Mouse (Mus musculus) heart, embryonic 15.5 days (tissue): Measurements from ENCODE around the gene Zfp454. TPM values are rescaled to one million over a fixed set of nuclear protein-coding genes. Genes with fewer than 3 reads are reported as not detected.

Source experiments
- ATAC-seq: fragments of 200-750 bp; cut with Nextera tagmentation; replicated peaks from 2 replicates; pipeline ENCODE4 v1.8.0; 2017; ENCODE audit warnings: low read depth, moderate TSS enrichment; ENCODE audit not compliant: insufficient number of reproducible peaks, insufficient read depth, low FRiP score
- H3K27ac ChIP-seq: fragments of 300-500 bp; sonication (generic); 2 replicates; pipeline ENCODE4 v1.5.1; 2015; ENCODE audit warnings: mild to moderate bottlenecking, inconsistent platforms
- H3K27me3 ChIP-seq: fragments of 300-500 bp; sonication (generic); 2 replicates; pipeline ENCODE4 v1.6.1; 2015; ENCODE audit warnings: inconsistent platforms
- H3K36me3 ChIP-seq: fragments of 300-500 bp; sonication (generic); 2 replicates; pipeline ENCODE4 v1.6.1; 2015; ENCODE audit warnings: mild to moderate bottlenecking, inconsistent platforms
- H3K4me1 ChIP-seq: fragments of 300-500 bp; sonication (generic); replicated peaks from 2 replicates; pipeline ENCODE4 v1.6.1; 2015; ENCODE audit warnings: inconsistent platforms
- H3K4me2 ChIP-seq: fragments of 300-500 bp; sonication (generic); 2 replicates; pipeline ENCODE4 v1.6.1; 2015; ENCODE audit warnings: inconsistent platforms, mild to moderate bottlenecking, moderate library complexity
- H3K4me3 ChIP-seq: fragments of 300-500 bp; sonication (generic); 2 replicates; pipeline ENCODE4 v1.5.1; 2015; ENCODE audit warnings: mild to moderate bottlenecking, inconsistent platforms
- H3K9ac ChIP-seq: fragments of 300-500 bp; sonication (generic); 2 replicates; pipeline ENCODE4 v1.6.1; 2015; ENCODE audit warnings: mild to moderate bottlenecking, inconsistent platforms
- H3K9me3 ChIP-seq: fragments of 300-500 bp; sonication (generic); replicated peaks from 2 replicates; pipeline ENCODE4 v1.6.1; 2016; ENCODE audit warnings: inconsistent platforms
- WGBS: fragments of 180-500 bp; shearing (Covaris S2); methylation state at CpG from one replicate; pipeline ENCODE4 v1.1.7; 2015; ENCODE audit warnings: mixed read lengths; 5-methylcytosine and 5-hydroxymethylcytosine counted together
- polyA plus RNA-seq: library from polyadenylated mRNA; unstranded; fragments of >200 nt; fragmentation: Nextera tagmentation; extraction: Ambion mirVana; gene quantifications from 2 replicates; pipeline ENCODE4 v1.2.1, GENCODE M21; 2015

Gene Zfp454
- polyA plus RNA-seq, 1 experiment from 2014 or later, result 2.4 TPM

DNA sequence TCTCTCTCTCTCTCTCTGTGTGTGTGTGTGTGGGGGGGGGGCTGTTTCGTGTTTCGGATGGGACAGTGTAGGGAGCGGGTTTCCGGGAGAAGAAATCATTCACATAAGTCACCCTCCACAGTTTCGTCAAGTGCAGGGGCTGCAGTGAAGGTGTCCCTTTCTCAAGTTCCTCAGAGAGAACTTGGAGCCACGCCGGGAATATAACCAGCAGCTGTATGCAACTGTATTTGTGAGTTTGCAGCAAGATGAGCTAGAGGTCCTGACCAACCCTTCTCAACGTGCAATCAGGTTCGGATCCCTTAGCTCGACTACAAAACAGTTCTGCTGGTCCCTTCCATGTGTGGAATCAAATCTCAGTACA is 538 bp downstream of the Zfp454 start:
- Histone ChIP-seq H3K4me3 (peak overlapping the region; percentile 54), H3K36me3 (no peaks in the 10 kb centered on the region), H3K9ac (peak overlapping the region; percentile 51), H3K27me3 (no peaks in the 10 kb centered on the region), H3K4me2 (peak overlapping the region; percentile 77), H3K9me3 (no peaks in the 10 kb centered on the region), H3K27ac (peak overlapping the region; percentile 57), H3K4me1 (peaks cover 10% of the 10 kb centered on the region; the same call in 1 of the 2 replicates)
- WGBS, result 22% methylated on average over 10 of the region's 10 CpGs
- 0 out of 2 replicates have a peak, but pooled peaks have one; percentile 16 for ATAC-seq

GRCm38 (mm10) chr11:50886231-50886932 is 1.1 kb downstream of the Zfp454 start:
- H3K9me3 ChIP-seq, result no peaks in the 10 kb centered on the region
- peak overlapping the region; percentile 77 for H3K4me2 ChIP-seq
- H3K27me3 ChIP-seq, result no peaks in the 10 kb centered on the region
- H3K36me3 ChIP-seq, result no peaks in the 10 kb centered on the region
- ATAC-seq, result no peak
- H3K9ac ChIP-seq, result no peak overlapping the region
- 56% methylated on average over 8 of the region's 8 CpGs for WGBS
- H3K4me3 ChIP-seq, result peak overlapping the region; percentile 54
- H3K4me1 ChIP-seq, result peaks cover 10% of the 10 kb centered on the region; the same call in 1 of the 2 replicates
- H3K27ac ChIP-seq, result no peak overlapping the region

GRCm38 (mm10) chr11:50883756-50884155 is 3.7 kb downstream of the Zfp454 start:
- Histone ChIP-seq H3K27ac (no peak overlapping the region), H3K9ac (no peak overlapping the region)
- 72% methylated on average over 3 of the region's 3 CpGs for WGBS

DNA sequence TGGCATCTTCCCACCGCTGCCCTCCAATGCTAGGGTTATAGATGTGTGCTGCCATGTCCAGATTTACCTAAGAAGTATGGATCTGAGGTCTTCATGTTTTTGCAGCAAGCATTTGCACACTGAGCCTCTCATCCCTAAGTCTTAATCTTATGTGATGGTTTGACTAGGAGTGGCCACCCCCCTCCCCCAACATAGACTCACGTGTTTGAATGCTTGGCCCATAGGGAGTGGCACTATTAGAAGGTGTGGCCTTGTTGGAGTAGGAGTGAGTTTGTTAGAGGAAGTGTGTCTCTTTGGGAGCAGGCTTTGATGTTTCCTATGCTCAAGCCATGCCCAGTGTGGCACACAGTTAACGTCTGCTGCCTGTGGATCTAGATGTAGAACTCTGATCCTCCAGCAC is 8.8 kb downstream of the Zfp454 start:
- Histone ChIP-seq H3K9me3 (no peaks in the 10 kb centered on the region; the same call in 1 of the 2 replicates), H3K4me3 (no peak overlapping the region), H3K4me2 (no peak overlapping the region), H3K9ac (no peak overlapping the region), H3K36me3 (peaks cover 42% of the 10 kb centered on the region), H3K4me1 (no peaks in the 10 kb centered on the region), H3K27me3 (no peaks in the 10 kb centered on the region), H3K27ac (no peak overlapping the region)
- ATAC-seq, result no peak
- WGBS, result 88% methylated on average over 3 of the region's 3 CpGs

More at GRCm38 (mm10) chr11:50883756-50884155, 3.7 kb downstream of the Zfp454 start:
- no peak overlapping the region for H3K4me3 ChIP-seq
- peaks cover 10% of the 10 kb centered on the region; the same call in 1 of the 2 replicates for H3K4me1 ChIP-seq
- no peak for ATAC-seq
- H3K36me3 ChIP-seq, result peaks cover 3% of the 10 kb centered on the region; the same call in 1 of the 2 replicates
- H3K4me2 ChIP-seq, result no peak overlapping the region
- H3K27me3 ChIP-seq, result no peaks in the 10 kb centered on the region
- no peaks in the 10 kb centered on the region for H3K9me3 ChIP-seq

DNA sequence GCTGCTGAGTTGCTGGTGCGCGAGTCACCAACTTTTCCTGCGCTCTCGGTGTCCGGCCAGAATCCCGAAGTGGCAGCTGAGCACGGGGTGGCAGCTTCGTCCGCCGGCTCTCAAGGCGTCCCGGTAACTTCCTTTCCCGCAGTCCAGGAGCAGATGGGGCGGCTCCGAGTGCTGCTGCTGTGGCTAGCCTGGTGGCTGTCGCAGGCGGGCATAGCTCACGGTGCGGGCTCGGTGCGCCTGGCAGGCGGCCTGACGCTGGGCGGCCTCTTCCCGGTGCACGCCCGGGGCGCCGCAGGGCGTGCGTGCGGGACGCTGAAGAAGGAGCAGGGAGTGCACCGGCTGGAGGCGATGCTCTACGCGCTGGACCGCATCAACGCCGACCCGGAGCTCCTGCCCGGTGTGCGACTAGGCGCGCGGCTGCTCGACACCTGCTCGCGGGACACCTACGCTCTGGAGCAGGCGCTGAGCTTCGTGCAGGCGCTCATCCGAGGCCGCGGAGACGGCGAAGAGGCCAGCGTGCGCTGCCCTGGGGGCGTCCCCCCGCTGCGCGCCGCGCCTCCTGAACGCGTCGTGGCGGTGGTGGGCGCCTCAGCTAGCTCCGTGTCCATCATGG is 36.4 kb downstream of the Zfp454 start:
- peak; percentile 50; the same call in 1 of the 2 replicates for ATAC-seq
- peaks cover 61% of the 10 kb centered on the region for H3K27me3 ChIP-seq
- H3K36me3 ChIP-seq, result no peaks in the 10 kb centered on the region
- H3K4me3 ChIP-seq, result peak overlapping the region; percentile 51
- no peak overlapping the region for H3K27ac ChIP-seq
- peak overlapping the region; percentile 90 for H3K4me2 ChIP-seq
- WGBS, result under 1% methylated on average over 71 of the region's 72 CpGs
- no peaks in the 10 kb centered on the region for H3K9me3 ChIP-seq
- peak overlapping the region; percentile 15; the same call in 1 of the 2 replicates for H3K9ac ChIP-seq
- peaks cover 25% of the 10 kb centered on the region for H3K4me1 ChIP-seq

GRCm38 (mm10) chr11:50850177-50850735 is 37.2 kb downstream of the Zfp454 start, which contains the start of gene Grm6:
TSS of gene Grm6 (plus strand) at chr11:50850685.
- peaks cover 25% of the 10 kb centered on the region for H3K4me1 ChIP-seq
- H3K4me2 ChIP-seq, result peak within 1 kb of the TSS; percentile 90
- H3K27me3 ChIP-seq, result peaks cover 61% of the 10 kb centered on the region
- no peak for ATAC-seq
- H3K4me3 ChIP-seq, result peak within 1 kb of the TSS; percentile 51
- no peaks in the 10 kb centered on the region for H3K9me3 ChIP-seq
- peak within 1 kb of the TSS; percentile 15; the same call in 1 of the 2 replicates for H3K9ac ChIP-seq
- WGBS, result 4% methylated on average over 11 of the region's 11 CpGs
- H3K27ac ChIP-seq, result no peak within 1 kb of the TSS
- H3K36me3 ChIP-seq, result no peaks in the 10 kb centered on the region

- no peak overlapping the region for H3K27ac ChIP-seq
- H3K4me3 ChIP-seq, result no peak overlapping the region
- H3K4me1 ChIP-seq, result peaks cover 25% of the 10 kb centered on the region
- 3% methylated on average over 10 of the region's 10 CpGs for WGBS
- no peak overlapping the region for H3K9ac ChIP-seq
- no peak for ATAC-seq
- no peaks in the 10 kb centered on the region for H3K36me3 ChIP-seq
- H3K4me2 ChIP-seq, result peak overlapping the region; percentile 90; the same call in 1 of the 2 replicates
- no peaks in the 10 kb centered on the region for H3K9me3 ChIP-seq
- peaks cover 61% of the 10 kb centered on the region for H3K27me3 ChIP-seq
Measured at GRCm38 (mm10) chr11:50849310-50849709, 38.1 kb downstream of the Zfp454 start.

DNA sequence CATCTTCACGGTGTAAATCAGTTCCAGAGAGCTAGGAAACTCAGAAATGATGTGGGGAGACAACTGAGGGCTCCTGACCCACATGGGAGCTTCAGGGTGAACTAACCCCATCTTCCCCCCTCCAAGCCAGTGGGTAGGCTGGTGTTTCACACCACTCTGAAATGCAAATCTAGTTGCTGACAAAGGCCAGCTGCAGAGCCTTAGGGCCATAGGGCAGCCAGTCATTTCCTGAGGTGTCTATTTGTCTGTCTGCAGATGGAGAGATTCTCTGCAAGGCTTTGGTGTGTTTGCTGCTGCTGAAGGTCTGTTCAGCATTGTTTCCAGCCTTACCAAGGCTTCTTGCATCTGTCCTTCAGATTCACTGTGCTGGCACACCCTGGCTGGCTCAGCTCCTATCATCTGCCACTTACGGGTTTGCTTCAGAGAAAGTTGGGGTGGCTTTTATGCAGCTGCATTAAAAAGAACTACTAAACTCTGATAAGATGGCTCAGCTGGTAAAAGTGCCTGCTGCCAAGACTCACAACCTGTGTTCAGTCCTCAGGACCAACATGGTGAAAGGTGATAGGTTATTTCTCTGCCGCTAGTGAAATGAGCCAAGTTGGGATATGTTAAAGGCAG is 38.8 kb downstream of the Zfp454 start:
- Histone ChIP-seq H3K4me1 (peaks cover 25% of the 10 kb centered on the region), H3K27ac (no peak overlapping the region), H3K9ac (no peak overlapping the region), H3K36me3 (no peaks in the 10 kb centered on the region), H3K27me3 (peaks cover 61% of the 10 kb centered on the region), H3K9me3 (no peaks in the 10 kb centered on the region), H3K4me3 (no peak overlapping the region), H3K4me2 (no peak overlapping the region)
- 27% methylated on average over 3 of the region's 3 CpGs for WGBS
- no peak for ATAC-seq

GRCm38 (mm10) chr11:50847047-50847446 is 40.4 kb downstream of the Zfp454 start:
- 66% methylated on average over 5 of the region's 5 CpGs for WGBS
- Histone ChIP-seq H3K27ac (no peak overlapping the region), H3K4me3 (no peak overlapping the region), H3K4me2 (no peak overlapping the region), H3K9ac (no peak overlapping the region), H3K9me3 (no peaks in the 10 kb centered on the region), H3K4me1 (peaks cover 25% of the 10 kb centered on the region), H3K36me3 (no peaks in the 10 kb centered on the region), H3K27me3 (peaks cover 48% of the 10 kb centered on the region)
- no peak for ATAC-seq

DNA sequence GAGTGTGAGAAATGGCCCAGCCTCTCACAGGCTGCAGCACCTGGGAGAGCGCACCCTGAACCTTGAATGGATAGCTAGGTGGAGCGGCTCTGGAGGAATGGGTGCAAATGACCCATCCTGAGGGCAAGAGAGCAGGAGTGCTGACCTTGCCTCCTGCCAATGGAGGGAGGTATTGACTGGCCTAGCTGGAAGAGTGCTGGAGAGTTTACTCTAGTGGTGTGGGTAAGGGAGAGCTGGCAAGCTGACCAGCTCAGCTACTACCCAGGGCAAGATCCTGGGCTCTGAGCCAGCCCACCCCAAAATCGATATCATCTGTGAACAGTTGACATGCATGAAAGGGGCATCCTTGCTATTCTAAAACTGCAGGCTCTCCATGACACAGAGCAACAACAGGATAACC is 41.5 kb downstream of the Zfp454 start:
- H3K4me2 ChIP-seq, result no peak overlapping the region
- no peak for ATAC-seq
- peaks cover 37% of the 10 kb centered on the region for H3K27me3 ChIP-seq
- H3K9me3 ChIP-seq, result no peaks in the 10 kb centered on the region
- WGBS, result 83% methylated on average over 3 of the region's 3 CpGs
- H3K27ac ChIP-seq, result no peak overlapping the region
- no peak overlapping the region for H3K9ac ChIP-seq
- H3K36me3 ChIP-seq, result no peaks in the 10 kb centered on the region
- H3K4me1 ChIP-seq, result peaks cover 20% of the 10 kb centered on the region
- H3K4me3 ChIP-seq, result no peak overlapping the region
